Mouse (Mus musculus) ovary, postnatal 36 days (tissue): ENCODE data around the gene Dohh.
A peak's percentile ranks its signal among the peaks of the same experiment; 100 is the strongest.

Experiments used
- DNase-seq: peaks from one replicate; pipeline ENCODE4 v3.0.0; 2022; ENCODE audit warnings: low spot score, mixed read lengths

Dohh gene

DNA sequence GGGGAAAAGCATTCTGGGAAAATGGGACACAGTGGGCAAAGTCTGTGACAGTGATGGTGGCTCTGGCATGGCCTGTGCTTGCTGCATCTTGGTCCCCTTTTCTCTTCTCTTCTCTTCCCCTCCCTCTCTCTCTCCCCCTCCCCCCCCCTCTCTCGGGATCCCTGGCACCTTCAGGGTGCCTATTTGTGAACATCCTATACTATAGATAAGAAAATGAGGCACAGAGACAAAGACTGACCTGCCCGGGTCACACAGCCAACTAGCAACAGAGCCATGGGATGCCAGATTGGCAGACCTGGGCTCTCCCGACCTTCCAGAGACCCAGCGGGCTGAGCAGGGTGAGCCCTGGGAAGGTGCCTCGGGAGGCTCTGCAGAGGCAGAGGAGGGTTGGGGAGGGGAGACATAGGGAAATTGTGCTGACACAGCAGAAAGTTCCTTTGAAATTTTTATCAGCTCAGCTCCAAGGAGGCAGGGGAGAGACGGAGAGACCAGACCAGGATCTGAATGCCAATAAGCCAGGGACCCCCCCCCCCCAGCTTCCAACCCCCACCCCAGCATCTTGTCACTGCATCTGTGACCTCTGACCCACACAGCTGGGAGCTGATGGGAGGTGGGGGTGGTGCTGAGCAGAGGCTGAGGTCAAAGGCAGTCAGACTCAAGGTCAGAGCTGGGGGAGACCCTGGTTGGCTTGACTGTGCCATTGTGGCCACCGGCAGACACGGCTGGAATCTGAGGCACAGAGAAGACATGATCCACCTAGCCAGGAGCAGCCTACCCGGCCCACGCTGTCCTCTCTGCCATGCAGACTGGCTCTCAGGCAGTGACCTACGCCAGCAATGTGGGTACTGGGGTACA, 34.2 kb downstream of the Dohh start:
- DNase-seq: peak; percentile 9

GRCm38 (mm10) chr10:81419111-81419928, 35.1 kb downstream of the Dohh start:
- DNase-seq: peak; percentile 5

- DNase-seq: peak; percentile 63
These were observed 36.1 kb downstream of the Dohh start for GRCm38 (mm10) chr10:81420191-81420767.

DNA sequence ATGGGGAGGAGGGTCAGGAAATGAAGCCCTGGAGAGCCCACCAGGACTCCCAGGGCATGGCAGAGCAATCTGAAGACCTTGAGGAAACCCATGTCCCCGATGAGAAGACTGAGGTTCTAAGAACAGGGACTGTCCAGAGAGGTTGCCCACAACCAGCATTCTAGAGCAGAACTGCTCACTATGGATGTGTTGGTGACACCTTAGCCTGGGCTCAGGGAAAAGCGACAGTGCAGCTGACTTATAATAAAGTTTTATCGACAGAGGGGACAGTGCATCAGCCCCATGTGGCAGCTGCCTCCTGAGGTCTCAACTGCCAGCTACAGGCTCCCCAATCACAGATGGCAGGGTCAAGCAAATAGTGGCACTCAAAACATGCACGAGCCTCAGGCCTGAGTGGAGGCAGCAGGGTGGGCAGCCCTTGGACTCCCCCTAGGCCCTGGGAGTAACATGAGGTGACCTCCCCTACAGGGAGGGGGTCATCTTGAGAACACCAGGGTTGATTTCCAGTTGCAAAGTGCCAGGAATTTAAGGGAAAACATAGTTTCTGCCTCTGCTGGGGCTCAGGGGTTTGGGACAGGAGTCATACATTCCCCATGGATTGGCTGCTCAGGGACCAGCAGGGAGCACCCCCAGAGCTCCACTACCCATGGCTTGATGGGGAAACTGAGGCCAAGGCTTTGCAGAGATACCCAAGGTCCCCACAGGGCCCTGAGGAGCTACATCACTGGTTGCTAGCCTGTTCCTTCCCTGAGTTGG, 37.0 kb downstream of the Dohh start:
- DNase-seq: peak; percentile 3

- no peak for DNase-seq
These were observed 37.5 kb downstream of the Dohh start for GRCm38 (mm10) chr10:81421797-81422100.

GRCm38 (mm10) chr10:81422191-81422590, 38.0 kb downstream of the Dohh start:
- peak; percentile 7 for DNase-seq

DNA sequence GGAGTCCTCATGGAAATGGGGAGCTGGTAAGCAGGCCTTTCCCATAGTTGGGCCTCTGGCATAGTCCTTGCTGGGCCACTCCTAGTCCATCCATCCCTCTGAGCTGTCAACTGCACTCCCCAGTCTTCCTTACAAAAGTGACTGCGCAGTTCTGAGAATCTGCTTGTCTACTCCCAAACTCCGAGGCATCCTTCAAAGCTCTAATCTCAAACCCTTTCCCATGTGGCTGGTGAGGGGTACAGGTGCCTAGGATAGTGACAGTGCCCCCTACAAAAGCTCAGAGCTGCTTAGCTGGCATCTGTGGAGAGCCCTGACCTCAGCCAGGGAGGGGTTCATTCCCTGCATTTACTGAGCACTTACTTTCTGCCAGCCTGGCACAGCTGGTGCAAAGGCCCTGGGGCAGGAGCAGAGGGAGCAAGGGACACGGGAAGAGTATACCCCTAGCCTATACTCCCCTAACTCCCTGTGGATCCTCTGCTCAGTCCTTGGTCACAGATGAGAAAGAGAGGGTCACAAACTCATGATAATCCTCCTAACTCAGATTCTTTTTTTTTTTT, 38.5 kb downstream of the Dohh start:
- peak; percentile 2 for DNase-seq

- peak; percentile 2 for DNase-seq
These were observed 39.4 kb downstream of the Dohh start for GRCm38 (mm10) chr10:81423476-81424245.

GRCm38 (mm10) chr10:81424246-81425051, 40.2 kb downstream of the Dohh start:
- DNase-seq: peak; percentile 38

- peak; percentile 47 for DNase-seq
These were observed 41.1 kb downstream of the Dohh start for GRCm38 (mm10) chr10:81425236-81425850.

DNA sequence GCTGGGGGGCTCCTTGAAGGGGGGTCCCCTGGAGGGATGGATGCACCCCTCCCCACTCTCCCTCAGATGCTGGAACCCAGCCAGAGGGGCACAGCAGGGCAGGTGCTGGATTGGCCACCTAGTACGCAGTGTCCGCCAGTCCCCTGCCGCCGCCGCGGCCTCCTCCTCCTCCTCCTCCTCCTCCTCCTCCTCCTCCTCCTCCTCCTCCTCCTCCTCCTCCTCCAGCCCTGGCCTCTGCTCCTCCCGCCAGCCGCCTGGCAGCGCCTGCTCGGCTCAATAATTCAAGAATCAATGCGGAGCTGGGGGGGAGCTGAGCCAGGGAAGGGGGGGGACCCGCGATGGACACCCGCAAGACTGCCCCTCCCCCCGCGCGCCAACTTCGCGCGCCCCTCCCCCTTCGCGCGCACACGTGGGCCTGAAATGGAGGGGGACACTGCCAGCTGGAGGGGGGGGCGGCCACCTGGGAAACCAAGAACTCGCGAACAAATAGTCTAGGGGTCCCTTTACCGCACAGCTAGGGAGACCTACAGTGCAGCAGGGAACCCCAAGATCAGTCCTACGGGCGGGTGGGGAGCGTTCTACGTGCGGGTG, 41.9 kb downstream of the Dohh start:
- peak; percentile 26 for DNase-seq

DNA sequence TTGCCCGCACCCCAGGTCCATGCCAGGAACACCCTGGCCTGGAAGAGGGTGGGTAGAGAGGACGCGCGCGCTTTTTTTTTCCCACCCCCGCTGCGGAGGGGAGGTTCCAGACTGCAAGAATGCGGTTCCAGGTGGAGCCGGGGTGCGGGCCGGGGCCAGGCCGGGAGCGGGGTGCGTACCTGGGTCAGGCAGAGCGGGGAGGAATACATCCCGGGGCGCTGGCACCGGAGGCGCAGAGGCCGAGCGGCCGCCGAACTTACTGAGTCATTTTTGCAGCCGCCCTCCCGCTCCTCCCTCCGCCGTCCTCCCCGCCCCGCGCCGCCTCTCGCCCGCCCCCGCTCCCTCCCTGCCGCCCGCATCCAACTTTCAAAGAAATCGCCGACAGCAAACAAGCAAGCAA, 42.7 kb downstream of the Dohh start:
- peak; percentile 75 for DNase-seq

GRCm38 (mm10) chr10:81427327-81427726, 43.1 kb downstream of the Dohh start:
- DNase-seq: no peak

GRCm38 (mm10) chr10:81427804-81428506, 43.7 kb downstream of the Dohh start:
- DNase-seq: peak; percentile 6

DNA sequence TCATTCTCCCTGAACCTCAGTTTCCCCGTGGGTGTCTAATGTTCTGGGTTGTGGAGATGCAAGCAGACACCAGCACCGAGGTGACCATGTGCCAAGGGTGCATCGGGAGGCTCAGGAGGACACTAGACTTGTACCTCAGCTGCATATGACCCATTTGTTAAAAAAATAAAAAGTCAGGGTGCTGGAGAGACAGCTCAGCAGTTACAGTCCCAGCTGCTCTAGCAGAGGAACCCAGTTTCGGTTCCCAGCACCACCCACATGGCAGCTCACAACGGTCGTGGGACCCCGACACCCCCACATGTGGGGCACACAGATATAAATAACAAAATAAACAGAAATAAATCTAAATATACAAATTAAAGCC, 44.3 kb downstream of the Dohh start:
- DNase-seq: peak; percentile 3

GRCm38 (mm10) chr10:81429092-81429491, 44.9 kb downstream of the Dohh start:
- peak; percentile 4 for DNase-seq

GRCm38 (mm10) chr10:81429605-81430061, 45.4 kb downstream of the Dohh start:
- peak; percentile 81 for DNase-seq

GRCm38 (mm10) chr10:81430141-81430830, 46.1 kb downstream of the Dohh start:
- peak; percentile 86 for DNase-seq
